Mouse (Mus musculus) lung, embryonic 14.5 days (tissue): ENCODE data around the gene Snx1. TPM values are rescaled to one million over a fixed set of nuclear protein-coding genes. Genes with fewer than 3 reads are reported as not detected.
A peak's percentile ranks its signal among the peaks of the same experiment; 100 is the strongest.

Experiments
- ATAC-seq: fragments of 200-750 bp; cut with Nextera tagmentation; 2 replicates; pipeline ENCODE4 v1.8.0; 2017; ENCODE audit warnings: mild to moderate bottlenecking, moderate TSS enrichment, moderate library complexity; ENCODE audit not compliant: insufficient read depth
- DNase-seq: peaks from one replicate; pipeline ENCODE4 v3.0.0-alpha.2; 2015
- H3K27ac ChIP-seq: fragments of 300-500 bp; sonication (generic); 2 replicates; pipeline ENCODE4 v1.5.1; 2014; ENCODE audit warnings: low read depth, mild to moderate bottlenecking, moderate library complexity
- H3K27me3 ChIP-seq: fragments of 300-500 bp; sonication (generic); 2 replicates; pipeline ENCODE4 v1.6.1; 2014; ENCODE audit warnings: low read length, control low read depth; ENCODE audit not compliant: insufficient read depth
- H3K36me3 ChIP-seq: fragments of 300-500 bp; sonication (generic); 2 replicates; pipeline ENCODE4 v1.6.1; 2014; ENCODE audit warnings: control low read depth; ENCODE audit not compliant: insufficient read depth
- H3K4me1 ChIP-seq: fragments of 300-500 bp; sonication (generic); 2 replicates; pipeline ENCODE4 v1.6.1; 2014; ENCODE audit warnings: antibody characterized with exemption, control low read depth; ENCODE audit not compliant: insufficient read depth
- H3K4me2 ChIP-seq: fragments of 300-500 bp; sonication (generic); 2 replicates; pipeline ENCODE4 v1.6.1; 2014; ENCODE audit warnings: mild to moderate bottlenecking
- H3K4me3 ChIP-seq: fragments of 300-500 bp; sonication (generic); 2 replicates; pipeline ENCODE4 v1.5.1; 2014; ENCODE audit warnings: low read depth, low read length
- H3K9ac ChIP-seq: fragments of 300-500 bp; sonication (generic); 2 replicates; pipeline ENCODE4 v1.6.1; 2014
- H3K9me3 ChIP-seq: fragments of 300-500 bp; sonication (generic); 2 replicates; pipeline ENCODE4 v1.6.1; 2016; ENCODE audit warnings: low read depth, low read length, control low read depth
- CTCF ChIP-seq: IDR thresholded peaks from 2 replicates; pipeline ENCODE4 v1.5.1; 2016; ENCODE audit warnings: antibody characterized with exemption, low read depth
- WGBS: fragments of 180-500 bp; shearing (Covaris S2); extraction: QIAGEN DNeasy Blood & Tissue Kit; methylation state at CpG from one replicate; pipeline ENCODE4 v1.1.7; 2014; 5-methylcytosine and 5-hydroxymethylcytosine counted together
- polyA plus RNA-seq: library from polyadenylated mRNA; unstranded; fragments of >200 nt; fragmentation: Nextera tagmentation; extraction: Ambion mirVana; gene quantifications from 2 replicates; pipeline ENCODE4 v1.2.1, GENCODE M21; 2014

Gene Snx1
- polyA plus RNA-seq, 1 experiment from 2014 or later: 116 TPM

- no peaks in the 10 kb centered on the region for H3K36me3 ChIP-seq
- H3K4me2 ChIP-seq: peak overlapping the region; percentile 41
- no peak overlapping the region for H3K4me3 ChIP-seq
- H3K4me1 ChIP-seq: no peaks in the 10 kb centered on the region
- DNase-seq (no peak), ATAC-seq (0 out of 2 replicates have a peak, but pooled peaks have one; percentile 38)
- TF ChIP-seq CTCF: no peak
- H3K9ac ChIP-seq: no peak overlapping the region
- 43% methylated on average over 3 of the region's 3 CpGs for WGBS
- H3K27me3 ChIP-seq: no peaks in the 10 kb centered on the region
- peak overlapping the region; percentile 87 for H3K27ac ChIP-seq
- no peaks in the 10 kb centered on the region for H3K9me3 ChIP-seq
Observed at GRCm38 (mm10) chr9:66078072-66078471, 48.3 kb downstream of the Snx1 start.

DNA sequence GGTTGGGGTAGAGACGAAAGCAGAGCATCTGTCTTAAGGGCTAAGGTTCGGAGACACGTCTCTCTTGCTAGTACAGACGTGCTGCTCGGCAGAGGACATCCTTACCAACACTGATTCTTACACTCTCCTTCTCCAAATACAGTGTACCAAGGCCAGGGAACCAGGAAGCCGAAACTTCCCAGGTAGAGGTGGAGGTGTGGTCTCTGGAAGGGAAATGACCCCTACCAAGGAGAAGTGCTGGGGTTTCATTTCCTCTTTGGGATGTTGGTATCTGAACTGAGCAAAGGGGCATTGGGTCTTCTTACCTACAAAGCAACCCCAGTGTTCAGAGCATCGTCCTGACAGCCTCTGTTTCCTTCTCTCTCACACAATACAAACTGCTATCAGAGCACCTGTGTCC lies 53.6 kb downstream of the Snx1 start:
- Histone ChIP-seq H3K27me3 (peaks cover 15% of the 10 kb centered on the region), H3K4me2 (no peak overlapping the region), H3K9ac (no peak overlapping the region), H3K27ac (no peak overlapping the region), H3K4me3 (no peak overlapping the region), H3K4me1 (no peaks in the 10 kb centered on the region), H3K9me3 (no peaks in the 10 kb centered on the region), H3K36me3 (no peaks in the 10 kb centered on the region)
- ATAC-seq (no peak), DNase-seq (no peak)
- 77% methylated on average over 7 of the region's 7 CpGs for WGBS
- no peak for TF ChIP-seq CTCF

- Histone ChIP-seq H3K36me3 (peaks cover 24% of the 10 kb centered on the region), H3K4me3 (no peak overlapping the region), H3K4me2 (peak overlapping the region; percentile 89; the same call in 1 of the 2 replicates), H3K4me1 (no peaks in the 10 kb centered on the region), H3K27ac (no peak overlapping the region), H3K9me3 (no peaks in the 10 kb centered on the region), H3K9ac (no peak overlapping the region), H3K27me3 (peaks cover 23% of the 10 kb centered on the region)
- TF ChIP-seq CTCF: no peak
- DNase-seq (no peak), ATAC-seq (peak; percentile 16; the same call in 1 of the 2 replicates)
- WGBS: 82% methylated on average over 5 of the region's 5 CpGs
Observed at GRCm38 (mm10) chr9:66070151-66070550, 56.2 kb downstream of the Snx1 start.

- H3K27ac ChIP-seq: no peak within 1 kb of the TSS
- under 1% methylated on average over 22 of the region's 22 CpGs for WGBS
- ATAC-seq (peak; percentile 91), DNase-seq (peak; percentile 92)
- no peak for TF ChIP-seq CTCF
- H3K4me2 ChIP-seq: peak within 1 kb of the TSS; percentile 89
- H3K4me1 ChIP-seq: no peaks in the 10 kb centered on the region
- H3K9me3 ChIP-seq: no peaks in the 10 kb centered on the region
- H3K4me3 ChIP-seq: peak within 1 kb of the TSS; percentile 57
- peaks cover 23% of the 10 kb centered on the region for H3K27me3 ChIP-seq
- peaks cover 26% of the 10 kb centered on the region for H3K36me3 ChIP-seq
- H3K9ac ChIP-seq: peak within 1 kb of the TSS; percentile 60
Observed at GRCm38 (mm10) chr9:66069583-66069982, 56.8 kb downstream of the Snx1 start, which contains the start of gene Snx22. Snx22 (minus strand) TSS chr9:66069719.

DNA sequence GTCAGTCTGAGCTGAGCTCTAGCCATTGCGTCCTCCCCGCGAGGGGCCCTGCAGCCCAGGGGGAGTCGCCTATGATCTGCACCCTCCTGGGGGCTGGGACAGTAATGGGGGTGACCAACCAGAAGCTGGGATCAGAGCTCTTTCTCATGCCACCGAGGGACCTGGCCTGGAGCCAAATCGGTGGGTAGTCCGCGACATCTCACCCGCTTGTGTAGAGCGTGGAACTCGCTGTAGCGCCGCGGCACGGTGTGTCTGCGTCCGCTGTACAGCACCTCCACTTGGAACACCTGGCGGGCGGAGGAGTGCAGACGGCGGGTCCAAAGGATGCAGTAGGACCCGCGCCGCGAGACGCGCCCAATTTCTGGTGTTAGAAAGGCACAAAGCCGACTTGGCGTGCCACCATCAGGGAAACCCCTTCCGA lies 57.4 kb downstream of the Snx1 start:
- 0 out of 2 replicates have a peak, but pooled peaks have one; percentile 8 for TF ChIP-seq CTCF
- Histone ChIP-seq H3K4me1 (no peaks in the 10 kb centered on the region), H3K27me3 (peaks cover 23% of the 10 kb centered on the region), H3K9ac (peak overlapping the region; percentile 60), H3K9me3 (no peaks in the 10 kb centered on the region), H3K36me3 (peaks cover 31% of the 10 kb centered on the region), H3K4me2 (peak overlapping the region; percentile 89), H3K4me3 (peak overlapping the region; percentile 57), H3K27ac (no peak overlapping the region)
- peak; percentile 52 for ATAC-seq
- DNase-seq: peak; percentile 61
- under 1% methylated on average over 30 of the region's 30 CpGs for WGBS

GRCm38 (mm10) chr9:66068056-66068455 lies 58.3 kb downstream of the Snx1 start:
- H3K4me3 ChIP-seq: peak overlapping the region; percentile 57; the same call in 1 of the 2 replicates
- no peak for ATAC-seq

DNA sequence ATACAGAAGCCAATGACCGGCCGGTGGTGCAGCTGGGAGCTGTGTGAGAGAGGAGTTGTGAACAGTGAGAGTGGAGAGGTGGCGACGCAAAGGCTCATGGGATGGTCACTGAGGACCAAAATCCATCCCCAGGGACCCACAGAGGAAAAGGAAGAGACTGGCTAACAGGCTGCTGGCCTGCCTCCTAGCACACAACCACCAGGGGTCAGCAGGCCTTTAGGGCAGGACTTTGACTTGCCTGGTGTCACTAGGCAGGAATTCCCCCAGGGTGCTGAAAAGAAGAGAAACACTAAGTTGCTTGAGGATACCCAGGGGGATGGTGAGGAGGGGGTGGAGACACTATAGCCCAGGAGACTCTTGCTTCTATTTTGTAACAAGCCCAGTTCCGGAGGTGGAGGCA lies 58.8 kb downstream of the Snx1 start:
- peak; percentile 70 for DNase-seq
- no peaks in the 10 kb centered on the region for H3K4me1 ChIP-seq
- H3K27me3 ChIP-seq: peaks cover 23% of the 10 kb centered on the region
- H3K4me2 ChIP-seq: peak overlapping the region; percentile 89
- H3K4me3 ChIP-seq: peak overlapping the region; percentile 57; the same call in 1 of the 2 replicates
- 30% methylated on average over 5 of the region's 5 CpGs for WGBS
- H3K9me3 ChIP-seq: no peaks in the 10 kb centered on the region
- ATAC-seq: no peak
- peak; percentile 80 for TF ChIP-seq CTCF
- H3K27ac ChIP-seq: no peak overlapping the region
- H3K9ac ChIP-seq: no peak overlapping the region
- H3K36me3 ChIP-seq: peaks cover 46% of the 10 kb centered on the region

More at GRCm38 (mm10) chr9:66068056-66068455, 58.3 kb downstream of the Snx1 start:
- TF ChIP-seq CTCF: no peak
- Histone ChIP-seq H3K4me2 (peak overlapping the region; percentile 89), H3K27me3 (peaks cover 23% of the 10 kb centered on the region), H3K4me1 (no peaks in the 10 kb centered on the region), H3K9me3 (no peaks in the 10 kb centered on the region), H3K27ac (no peak overlapping the region), H3K36me3 (peaks cover 41% of the 10 kb centered on the region), H3K9ac (no peak overlapping the region)
- 67% methylated on average over 4 of the region's 4 CpGs for WGBS
- no peak for DNase-seq
